Mouse (Mus musculus): Measurements from ENCODE around the gene Cldn20. TPM values are rescaled to one million over a fixed set of nuclear protein-coding genes. Genes with fewer than 3 reads are reported as not detected.
A peak's percentile ranks its signal among the peaks of the same experiment; 100 is the strongest.

The Cldn20 gene
- polyA plus RNA-seq, 1 experiment from 2014 or later: 0.70 TPM

GRCm38 (mm10) chr17:3496080-3496479 lies 36.3 kb upstream of the Cldn20 start:
- Histone ChIP-seq H3K4me1 (ENCODE audit: control insufficient read depth, insufficient read depth, low read length) (no peaks in the 10 kb centered on the region), H3K27me3 (ENCODE audit: control insufficient read depth, insufficient read depth, low read length) (no peaks in the 10 kb centered on the region), H3K27ac (ENCODE audit: low read depth, low read length) (no peak overlapping the region), H3K36me3 (ENCODE audit: control insufficient read depth, insufficient read depth, low read length) (no peaks in the 10 kb centered on the region), H3K9me3 (ENCODE audit: control insufficient read depth, low read length) (no peaks in the 10 kb centered on the region), H3K9ac (ENCODE audit: low read depth, low read length) (no peak overlapping the region), H3K4me3 (ENCODE audit: low read length) (no peak overlapping the region), H3K4me2 (replicated peaks; ENCODE audit: low read depth, low read length) (no peak overlapping the region)
- 90% methylated on average over 3 of the region's 3 CpGs for WGBS
- ATAC-seq (ENCODE audit: low FRiP score, low TSS enrichment): no peak

- no peaks in the 10 kb centered on the region for H3K4me1 ChIP-seq (ENCODE audit: control insufficient read depth, insufficient read depth, low read length)
- H3K27me3 ChIP-seq (ENCODE audit: control insufficient read depth, insufficient read depth, low read length): no peaks in the 10 kb centered on the region
- H3K4me2 ChIP-seq (replicated peaks; ENCODE audit: low read depth, low read length): no peak overlapping the region
- no peak for ATAC-seq (ENCODE audit: low FRiP score, low TSS enrichment)
- no peak overlapping the region for H3K4me3 ChIP-seq (ENCODE audit: low read length)
- no peaks in the 10 kb centered on the region for H3K9me3 ChIP-seq (ENCODE audit: control insufficient read depth, low read length)
- H3K36me3 ChIP-seq (ENCODE audit: control insufficient read depth, insufficient read depth, low read length): no peaks in the 10 kb centered on the region
- H3K9ac ChIP-seq (ENCODE audit: low read depth, low read length): no peak overlapping the region
- 30% methylated on average over 3 of the region's 3 CpGs for WGBS
- no peak overlapping the region for H3K27ac ChIP-seq (ENCODE audit: low read depth, low read length)
Observed at GRCm38 (mm10) chr17:3498086-3498485, 34.3 kb upstream of the Cldn20 start.

- H3K4me3 ChIP-seq (ENCODE audit: low read length): no peak overlapping the region
- no peak for ATAC-seq (ENCODE audit: low FRiP score, low TSS enrichment)
- 92% methylated on average over 3 of the region's 3 CpGs for WGBS
- H3K27me3 ChIP-seq (ENCODE audit: control insufficient read depth, insufficient read depth, low read length): no peaks in the 10 kb centered on the region
- no peak overlapping the region for H3K9ac ChIP-seq (ENCODE audit: low read depth, low read length)
- H3K27ac ChIP-seq (ENCODE audit: low read depth, low read length): no peak overlapping the region
- no peak overlapping the region for H3K4me2 ChIP-seq (replicated peaks; ENCODE audit: low read depth, low read length)
- no peaks in the 10 kb centered on the region for H3K9me3 ChIP-seq (ENCODE audit: control insufficient read depth, low read length)
- H3K4me1 ChIP-seq (ENCODE audit: control insufficient read depth, insufficient read depth, low read length): no peaks in the 10 kb centered on the region
- no peaks in the 10 kb centered on the region for H3K36me3 ChIP-seq (ENCODE audit: control insufficient read depth, insufficient read depth, low read length)
Observed at GRCm38 (mm10) chr17:3498580-3498979, 33.8 kb upstream of the Cldn20 start.

- 81% methylated on average over 8 of the region's 8 CpGs for WGBS
Observed at GRCm38 (mm10) chr17:3499468-3499867, 32.9 kb upstream of the Cldn20 start.

GRCm38 (mm10) chr17:3500076-3500475 lies 32.3 kb upstream of the Cldn20 start:
- H3K9me3 ChIP-seq (ENCODE audit: control insufficient read depth, low read length): no peaks in the 10 kb centered on the region
- ATAC-seq (ENCODE audit: low FRiP score, low TSS enrichment): no peak
- H3K36me3 ChIP-seq (ENCODE audit: control insufficient read depth, insufficient read depth, low read length): no peaks in the 10 kb centered on the region
- no peaks in the 10 kb centered on the region for H3K27me3 ChIP-seq (ENCODE audit: control insufficient read depth, insufficient read depth, low read length)
- no peak overlapping the region for H3K4me3 ChIP-seq (ENCODE audit: low read length)
- WGBS: 97% methylated on average over 6 of the region's 6 CpGs
- no peak overlapping the region for H3K27ac ChIP-seq (ENCODE audit: low read depth, low read length)
- no peak overlapping the region for H3K9ac ChIP-seq (ENCODE audit: low read depth, low read length)
- no peaks in the 10 kb centered on the region for H3K4me1 ChIP-seq (ENCODE audit: control insufficient read depth, insufficient read depth, low read length)
- H3K4me2 ChIP-seq (replicated peaks; ENCODE audit: low read depth, low read length): no peak overlapping the region

More at GRCm38 (mm10) chr17:3499468-3499867, 32.9 kb upstream of the Cldn20 start:
- H3K27ac ChIP-seq (ENCODE audit: low read depth, low read length): no peak overlapping the region
- no peak overlapping the region for H3K4me3 ChIP-seq (ENCODE audit: low read length)
- no peak overlapping the region for H3K4me2 ChIP-seq (replicated peaks; ENCODE audit: low read depth, low read length)
- ATAC-seq (ENCODE audit: low FRiP score, low TSS enrichment): peak; percentile 35; the same call in 1 of the 2 replicates
- H3K9ac ChIP-seq (ENCODE audit: low read depth, low read length): no peak overlapping the region
- H3K9me3 ChIP-seq (ENCODE audit: control insufficient read depth, low read length): no peaks in the 10 kb centered on the region
- H3K4me1 ChIP-seq (ENCODE audit: control insufficient read depth, insufficient read depth, low read length): no peaks in the 10 kb centered on the region
- H3K27me3 ChIP-seq (ENCODE audit: control insufficient read depth, insufficient read depth, low read length): no peaks in the 10 kb centered on the region
- no peaks in the 10 kb centered on the region for H3K36me3 ChIP-seq (ENCODE audit: control insufficient read depth, insufficient read depth, low read length)

GRCm38 (mm10) chr17:3500936-3501335 lies 31.4 kb upstream of the Cldn20 start:
- no peak for ATAC-seq (ENCODE audit: low FRiP score, low TSS enrichment)
- Histone ChIP-seq H3K4me2 (replicated peaks; ENCODE audit: low read depth, low read length) (no peak overlapping the region), H3K36me3 (ENCODE audit: control insufficient read depth, insufficient read depth, low read length) (no peaks in the 10 kb centered on the region), H3K4me1 (ENCODE audit: control insufficient read depth, insufficient read depth, low read length) (no peaks in the 10 kb centered on the region), H3K9me3 (ENCODE audit: control insufficient read depth, low read length) (no peaks in the 10 kb centered on the region), H3K27me3 (ENCODE audit: control insufficient read depth, insufficient read depth, low read length) (no peaks in the 10 kb centered on the region), H3K27ac (ENCODE audit: low read depth, low read length) (no peak overlapping the region), H3K9ac (ENCODE audit: low read depth, low read length) (no peak overlapping the region), H3K4me3 (ENCODE audit: low read length) (no peak overlapping the region)
- 83% methylated on average over 4 of the region's 4 CpGs for WGBS

- Histone ChIP-seq H3K9me3 (ENCODE audit: control insufficient read depth, low read length) (no peaks in the 10 kb centered on the region), H3K36me3 (ENCODE audit: control insufficient read depth, insufficient read depth, low read length) (no peaks in the 10 kb centered on the region), H3K4me3 (ENCODE audit: low read length) (no peak overlapping the region), H3K4me1 (ENCODE audit: control insufficient read depth, insufficient read depth, low read length) (no peaks in the 10 kb centered on the region), H3K4me2 (replicated peaks; ENCODE audit: low read depth, low read length) (no peak overlapping the region), H3K27ac (ENCODE audit: low read depth, low read length) (no peak overlapping the region), H3K9ac (ENCODE audit: low read depth, low read length) (no peak overlapping the region), H3K27me3 (ENCODE audit: control insufficient read depth, insufficient read depth, low read length) (no peaks in the 10 kb centered on the region)
- ATAC-seq (ENCODE audit: low FRiP score, low TSS enrichment): no peak
- 83% methylated on average over 1 of the region's 1 CpGs for WGBS
Observed at GRCm38 (mm10) chr17:3505711-3506110, 26.6 kb upstream of the Cldn20 start.

GRCm38 (mm10) chr17:3506508-3506907 lies 25.8 kb upstream of the Cldn20 start:
- 92% methylated on average over 8 of the region's 8 CpGs for WGBS
- no peak overlapping the region for H3K4me2 ChIP-seq (replicated peaks; ENCODE audit: low read depth, low read length)
- no peak overlapping the region for H3K27ac ChIP-seq (ENCODE audit: low read depth, low read length)
- H3K36me3 ChIP-seq (ENCODE audit: control insufficient read depth, insufficient read depth, low read length): no peaks in the 10 kb centered on the region
- no peak overlapping the region for H3K4me3 ChIP-seq (ENCODE audit: low read length)
- no peaks in the 10 kb centered on the region for H3K27me3 ChIP-seq (ENCODE audit: control insufficient read depth, insufficient read depth, low read length)
- no peak for ATAC-seq (ENCODE audit: low FRiP score, low TSS enrichment)
- H3K9ac ChIP-seq (ENCODE audit: low read depth, low read length): no peak overlapping the region
- no peaks in the 10 kb centered on the region for H3K4me1 ChIP-seq (ENCODE audit: control insufficient read depth, insufficient read depth, low read length)
- no peaks in the 10 kb centered on the region for H3K9me3 ChIP-seq (ENCODE audit: control insufficient read depth, low read length)

GRCm38 (mm10) chr17:3509841-3510240 lies 22.5 kb upstream of the Cldn20 start:
- Histone ChIP-seq H3K27me3 (ENCODE audit: control insufficient read depth, insufficient read depth, low read length) (no peaks in the 10 kb centered on the region), H3K27ac (ENCODE audit: low read depth, low read length) (no peak overlapping the region), H3K9me3 (ENCODE audit: control insufficient read depth, low read length) (no peaks in the 10 kb centered on the region), H3K4me3 (ENCODE audit: low read length) (no peak overlapping the region), H3K9ac (ENCODE audit: low read depth, low read length) (no peak overlapping the region), H3K4me2 (replicated peaks; ENCODE audit: low read depth, low read length) (no peak overlapping the region), H3K4me1 (ENCODE audit: control insufficient read depth, insufficient read depth, low read length) (no peaks in the 10 kb centered on the region), H3K36me3 (ENCODE audit: control insufficient read depth, insufficient read depth, low read length) (no peaks in the 10 kb centered on the region)
- ATAC-seq (ENCODE audit: low FRiP score, low TSS enrichment): peak; percentile 57; the same call in 1 of the 2 replicates
- 10% methylated on average over 1 of the region's 1 CpGs for WGBS

Measured in kidney, embryonic 14.5 days (tissue).